Mouse (Mus musculus): ENCODE measurements around the gene Gm13285. TPM values are rescaled to one million over a fixed set of nuclear protein-coding genes. Genes with fewer than 3 reads are reported as not detected.
"Not testable (repeated sequence)": the region's sequence is repeated elsewhere in the genome, so short reads cannot be mapped to it uniquely, and the experiment has no call there.

Gene Gm13285
- polyA plus RNA-seq, 1 experiment from 2014 or later = 0.15 TPM

GRCm38 (mm10) chr4:88762341-88762740 lies 37.1 kb upstream of the Gm13285 start:
- not testable (repeated sequence) for H3K27me3 ChIP-seq (ENCODE audit: control insufficient read depth, insufficient read depth, low read depth, low read length); H3K4me3 ChIP-seq (ENCODE audit: low read depth, low read length); ATAC-seq (ENCODE audit: low read depth); H3K9ac ChIP-seq (ENCODE audit: low read depth, low read length); H3K27ac ChIP-seq (ENCODE audit: low read length); H3K9me3 ChIP-seq (replicated peaks; ENCODE audit: control insufficient read depth, low read length); H3K36me3 ChIP-seq (ENCODE audit: control insufficient read depth, insufficient read depth); H3K4me1 ChIP-seq (ENCODE audit: control insufficient read depth, low read depth, low read length)
- H3K4me2 ChIP-seq (ENCODE audit: low read depth, low read length) = peak overlapping the region; percentile 42; the same call in 1 of the 2 replicates
- 40% methylated on average over 8 of the region's 9 CpGs for WGBS (ENCODE audit: insufficient replicate concordance)

- Histone ChIP-seq H3K4me2 (ENCODE audit: low read depth, low read length) (peak overlapping the region; percentile 52), H3K4me3 (ENCODE audit: low read depth, low read length) (peak overlapping the region; percentile 45; the same call in 1 of the 2 replicates)
- H3K36me3 ChIP-seq (ENCODE audit: control insufficient read depth, insufficient read depth); H3K4me1 ChIP-seq (ENCODE audit: control insufficient read depth, low read depth, low read length); H3K27me3 ChIP-seq (ENCODE audit: control insufficient read depth, insufficient read depth, low read depth, low read length); H3K27ac ChIP-seq (ENCODE audit: low read length); H3K9ac ChIP-seq (ENCODE audit: low read depth, low read length); ATAC-seq (ENCODE audit: low read depth); H3K9me3 ChIP-seq (replicated peaks; ENCODE audit: control insufficient read depth, low read length): not testable (repeated sequence)
- WGBS (ENCODE audit: insufficient replicate concordance) = 3% methylated on average over 27 of the region's 42 CpGs
Measured at GRCm38 (mm10) chr4:88763384-88764018, 36.0 kb upstream of the Gm13285 start.

GRCm38 (mm10) chr4:88773534-88773933 lies 25.9 kb upstream of the Gm13285 start, which contains the start of gene Gm13290:
Gm13290 (plus strand) TSS chr4:88773834.
- H3K36me3 ChIP-seq (ENCODE audit: control insufficient read depth, insufficient read depth); H3K27ac ChIP-seq (ENCODE audit: low read length); H3K9me3 ChIP-seq (replicated peaks; ENCODE audit: control insufficient read depth, low read length); ATAC-seq (ENCODE audit: low read depth); H3K4me3 ChIP-seq (ENCODE audit: low read depth, low read length); H3K4me2 ChIP-seq (ENCODE audit: low read depth, low read length); H3K27me3 ChIP-seq (ENCODE audit: control insufficient read depth, insufficient read depth, low read depth, low read length); H3K4me1 ChIP-seq (ENCODE audit: control insufficient read depth, low read depth, low read length); H3K9ac ChIP-seq (ENCODE audit: low read depth, low read length): not testable (repeated sequence)
- WGBS (ENCODE audit: insufficient replicate concordance) = no CpG with 5 or more reads among the region's 32 CpGs

- not testable (repeated sequence) for H3K27ac ChIP-seq (ENCODE audit: low read length); H3K4me1 ChIP-seq (ENCODE audit: control insufficient read depth, low read depth, low read length); H3K36me3 ChIP-seq (ENCODE audit: control insufficient read depth, insufficient read depth); H3K9ac ChIP-seq (ENCODE audit: low read depth, low read length); ATAC-seq (ENCODE audit: low read depth); H3K9me3 ChIP-seq (replicated peaks; ENCODE audit: control insufficient read depth, low read length); H3K4me2 ChIP-seq (ENCODE audit: low read depth, low read length); H3K27me3 ChIP-seq (ENCODE audit: control insufficient read depth, insufficient read depth, low read depth, low read length); H3K4me3 ChIP-seq (ENCODE audit: low read depth, low read length)
- WGBS (ENCODE audit: insufficient replicate concordance) = no CpG with 5 or more reads among the region's 29 CpGs
Measured at GRCm38 (mm10) chr4:88776622-88777021, 22.8 kb upstream of the Gm13285 start, which contains the start of gene Gm13289. Gm13289 (plus strand) TSS chr4:88776922.

- H3K27me3 ChIP-seq (ENCODE audit: control insufficient read depth, insufficient read depth, low read depth, low read length); H3K9me3 ChIP-seq (replicated peaks; ENCODE audit: control insufficient read depth, low read length); ATAC-seq (ENCODE audit: low read depth); H3K9ac ChIP-seq (ENCODE audit: low read depth, low read length); H3K36me3 ChIP-seq (ENCODE audit: control insufficient read depth, insufficient read depth); H3K4me3 ChIP-seq (ENCODE audit: low read depth, low read length); H3K4me2 ChIP-seq (ENCODE audit: low read depth, low read length); H3K4me1 ChIP-seq (ENCODE audit: control insufficient read depth, low read depth, low read length); H3K27ac ChIP-seq (ENCODE audit: low read length): not testable (repeated sequence)
- WGBS (ENCODE audit: insufficient replicate concordance) = no CpG with 5 or more reads among the region's 29 CpGs
Measured at GRCm38 (mm10) chr4:88779550-88779949, 19.9 kb upstream of the Gm13285 start, which contains the start of gene Gm13272. Gm13272 (plus strand) TSS chr4:88779850.

- not testable (repeated sequence) for H3K27ac ChIP-seq (ENCODE audit: low read length); H3K4me1 ChIP-seq (ENCODE audit: control insufficient read depth, low read depth, low read length); H3K9me3 ChIP-seq (replicated peaks; ENCODE audit: control insufficient read depth, low read length); H3K36me3 ChIP-seq (ENCODE audit: control insufficient read depth, insufficient read depth); H3K4me3 ChIP-seq (ENCODE audit: low read depth, low read length); H3K27me3 ChIP-seq (ENCODE audit: control insufficient read depth, insufficient read depth, low read depth, low read length); ATAC-seq (ENCODE audit: low read depth); H3K4me2 ChIP-seq (ENCODE audit: low read depth, low read length); H3K9ac ChIP-seq (ENCODE audit: low read depth, low read length)
- 50% methylated on average over 13 of the region's 18 CpGs for WGBS (ENCODE audit: insufficient replicate concordance)
Measured at GRCm38 (mm10) chr4:88780320-88780719, 19.1 kb upstream of the Gm13285 start.

- H3K4me1 ChIP-seq (ENCODE audit: control insufficient read depth, low read depth, low read length); H3K9ac ChIP-seq (ENCODE audit: low read depth, low read length); H3K36me3 ChIP-seq (ENCODE audit: control insufficient read depth, insufficient read depth); H3K9me3 ChIP-seq (replicated peaks; ENCODE audit: control insufficient read depth, low read length); H3K4me3 ChIP-seq (ENCODE audit: low read depth, low read length); ATAC-seq (ENCODE audit: low read depth); H3K27me3 ChIP-seq (ENCODE audit: control insufficient read depth, insufficient read depth, low read depth, low read length); H3K27ac ChIP-seq (ENCODE audit: low read length): not testable (repeated sequence)
- 8% methylated on average over 4 of the region's 7 CpGs for WGBS (ENCODE audit: insufficient replicate concordance)
- peak within 1 kb of the TSS; percentile 41; the same call in 1 of the 2 replicates for H3K4me2 ChIP-seq (ENCODE audit: low read depth, low read length)
Measured at GRCm38 (mm10) chr4:88781831-88782230, 17.6 kb upstream of the Gm13285 start, which contains the start of gene Ifnz. Ifnz (plus strand) TSS chr4:88782131.

- H3K36me3 ChIP-seq (ENCODE audit: control insufficient read depth, insufficient read depth); H3K9ac ChIP-seq (ENCODE audit: low read depth, low read length); H3K4me3 ChIP-seq (ENCODE audit: low read depth, low read length); H3K27ac ChIP-seq (ENCODE audit: low read length); ATAC-seq (ENCODE audit: low read depth); H3K9me3 ChIP-seq (replicated peaks; ENCODE audit: control insufficient read depth, low read length); H3K27me3 ChIP-seq (ENCODE audit: control insufficient read depth, insufficient read depth, low read depth, low read length); H3K4me1 ChIP-seq (ENCODE audit: control insufficient read depth, low read depth, low read length): not testable (repeated sequence)
- 0% methylated on average over 9 of the region's 31 CpGs for WGBS (ENCODE audit: insufficient replicate concordance)
- peak overlapping the region; percentile 41; the same call in 1 of the 2 replicates for H3K4me2 ChIP-seq (ENCODE audit: low read depth, low read length)
Measured at GRCm38 (mm10) chr4:88782335-88782734, 17.1 kb upstream of the Gm13285 start.

GRCm38 (mm10) chr4:88785409-88785808 lies 14.1 kb upstream of the Gm13285 start, which contains the start of gene Gm13276:
Gm13276 (plus strand) TSS chr4:88785709.
- no CpG with 5 or more reads among the region's 27 CpGs for WGBS (ENCODE audit: insufficient replicate concordance)
- not testable (repeated sequence) for H3K27me3 ChIP-seq (ENCODE audit: control insufficient read depth, insufficient read depth, low read depth, low read length); H3K4me3 ChIP-seq (ENCODE audit: low read depth, low read length); H3K4me2 ChIP-seq (ENCODE audit: low read depth, low read length); H3K27ac ChIP-seq (ENCODE audit: low read length); H3K9ac ChIP-seq (ENCODE audit: low read depth, low read length); H3K4me1 ChIP-seq (ENCODE audit: control insufficient read depth, low read depth, low read length); ATAC-seq (ENCODE audit: low read depth); H3K9me3 ChIP-seq (replicated peaks; ENCODE audit: control insufficient read depth, low read length); H3K36me3 ChIP-seq (ENCODE audit: control insufficient read depth, insufficient read depth)

All from liver, embryonic 16.5 days (tissue).